In the genomic region with DNA sequence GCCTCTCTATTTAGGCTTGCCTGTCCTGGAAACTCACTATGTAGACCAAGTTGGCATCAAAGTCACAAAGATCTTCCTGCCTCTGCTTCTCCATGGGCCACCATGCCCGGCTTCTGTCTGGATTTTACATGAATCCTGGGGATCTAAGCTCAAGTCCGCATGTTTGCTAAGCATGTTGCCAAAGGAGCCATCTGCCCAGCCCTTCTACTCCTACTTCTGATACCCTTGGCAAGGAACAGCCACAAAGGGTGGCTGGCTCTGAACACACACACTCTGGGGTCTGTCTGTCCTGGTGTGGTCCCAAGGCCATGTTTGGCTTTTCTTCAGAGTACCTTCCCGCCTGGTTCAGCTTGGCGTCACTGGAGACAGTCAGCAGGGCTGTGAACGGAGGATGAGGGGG, we compare ENCODE assay signal across 1 mouse cellular context.
TF ChIP-seq lines count a peak whose summit lies in the region.

No protein-coding gene starts in this region.

TF ChIP-seq in myocyte, 11 proteins besides CTCF, POLR2A, EP300 and RAD21 (continued from another document):
- TF ChIP-seq SRF (IDR thresholded peaks at IDR 0.05; ENCODE audit: control insufficient read depth, insufficient read length, low read depth) (no peak), MYOG (IDR thresholded peaks at IDR 0.05; ENCODE audit: control insufficient read depth in 1 of 3, insufficient read depth in 1 of 3, insufficient read length in 2 of 3, low read depth in 2 of 3) (no peak)
TF ChIP-seq in myocyte: peak in this region for 0.
